Mouse (Mus musculus) Patski (cell line): Measurements from ENCODE around the gene Ehbp1. TPM values are rescaled to one million over a fixed set of nuclear protein-coding genes. Genes with fewer than 3 reads are reported as not detected.

ENCODE experiments used
- ATAC-seq: fragments of 100-300 bp; one replicate; pipeline ENCODE4 v1.8.0; 2021
- CTCF ChIA-PET: fragments of 350-600 bp; sonication (Branson Sonifier 250); formaldehyde crosslinking; loops from one replicate; lab custom pipeline; 2022; ENCODE audit warnings: inconsistent platforms; lab: Charles Lee
- POLR2A ChIA-PET: fragments of 350-600 bp; sonication (Branson Sonifier 250); formaldehyde crosslinking; loops from one replicate; lab custom pipeline; 2022; ENCODE audit warnings: antibody characterized with exemption, inconsistent platforms; lab: Charles Lee
- DNase-seq: peaks from one replicate; pipeline ENCODE4 v3.0.0-alpha.2; 2011; ENCODE audit warnings: low read depth, low spot score
- H3K27me3 ChIP-seq: fragments of 371-371 bp; one replicate; pipeline ENCODE4 v1.5.1; 2021
- CTCF ChIP-seq: fragments of 100-300 bp; IDR thresholded peaks from one replicate; pipeline ENCODE4 v1.5.1; 2021
- in situ Hi-C: fragments of 300-500 bp; cut with MboI; formaldehyde crosslinking; loops from 3 replicates; pipeline ENCODE4 v1.11.1; 2018; ENCODE audit warnings: low pct_unique_long_range_greater_than_20kb, mixed read lengths
- polyA plus RNA-seq: library from polyadenylated mRNA; unstranded; gene quantifications from one replicate; pipeline ENCODE4 v1.2.3, GENCODE M21; 2021

Ehbp1 gene
- polyA plus RNA-seq, 1 experiment from 2014 or later: 13.5 TPM

GRCm38 (mm10) chr11:22017444-22017843 lies 324.6 kb downstream of the Ehbp1 start:
- TF ChIP-seq CTCF: no peak
- no peak for ATAC-seq
- in situ Hi-C loops: no loop called here
- POLR2A ChIA-PET: interaction anchor here (0.9 kb wide), 1 partner anchor 354 kb away, joined by 3 read pairs; no protein-coding TSS in a partner anchor
- H3K27me3 ChIP-seq: no peaks in the 10 kb centered on the region
- CTCF ChIA-PET: interaction anchor here (2.3 kb wide), 1 partner anchor 23 kb away, joined by 5 read pairs; no protein-coding TSS in a partner anchor
- no peak for DNase-seq

GRCm38 (mm10) chr11:22016341-22016740 lies 325.8 kb downstream of the Ehbp1 start:
- POLR2A ChIA-PET: no interaction called here

GRCm38 (mm10) chr11:22008817-22009216 lies 333.3 kb downstream of the Ehbp1 start:
- no peak for TF ChIP-seq CTCF
- in situ Hi-C loops: no loop called here
- ATAC-seq (no peak), DNase-seq (no peak)
- H3K27me3 ChIP-seq: no peaks in the 10 kb centered on the region
- POLR2A ChIA-PET: no interaction called here
- CTCF ChIA-PET: interaction anchor here (0.6 kb wide), 1 partner anchor 44 kb away, joined by 3 read pairs; no protein-coding TSS in a partner anchor

More at GRCm38 (mm10) chr11:22016341-22016740, 325.8 kb downstream of the Ehbp1 start:
- DNase-seq: no peak
- H3K27me3 ChIP-seq: no peaks in the 10 kb centered on the region
- ATAC-seq: no peak
- TF ChIP-seq CTCF: no peak
- in situ Hi-C loops: no loop called here
- CTCF ChIA-PET: interaction anchor here (1.2 to 2.3 kb wide), 2 partner anchors 24 to 88 kb away, joined by 3 to 5 read pairs; no protein-coding TSS in a partner anchor

GRCm38 (mm10) chr11:22008129-22008596 lies 333.9 kb downstream of the Ehbp1 start:
- POLR2A ChIA-PET: no interaction called here
- H3K27me3 ChIP-seq: no peaks in the 10 kb centered on the region
- no peak for TF ChIP-seq CTCF
- in situ Hi-C loops: no loop called here
- CTCF ChIA-PET: interaction anchor here (0.6 kb wide), 1 partner anchor 43 kb away, joined by 3 read pairs; no protein-coding TSS in a partner anchor
- DNase-seq: no peak
- no peak for ATAC-seq

GRCm38 (mm10) chr11:22007781-22008110 lies 334.3 kb downstream of the Ehbp1 start:
- DNase-seq (no peak), ATAC-seq (no peak)
- POLR2A ChIA-PET: no interaction called here
- in situ Hi-C loops: no loop called here
- CTCF ChIA-PET: no interaction called here
- H3K27me3 ChIP-seq: no peaks in the 10 kb centered on the region
- no peak for TF ChIP-seq CTCF

- DNase-seq: no peak
- no peak for TF ChIP-seq CTCF
- ChIA-PET POLR2A (interaction anchor here (0.7 kb wide), 1 partner anchor 19 kb away, joined by 3 read pairs; no protein-coding TSS in a partner anchor), CTCF (no interaction called here)
- in situ Hi-C loops: no loop called here
- no peak for ATAC-seq
- H3K27me3 ChIP-seq: no peaks in the 10 kb centered on the region
Measured at GRCm38 (mm10) chr11:22007088-22007780, 334.9 kb downstream of the Ehbp1 start.

GRCm38 (mm10) chr11:22006471-22007087 lies 335.5 kb downstream of the Ehbp1 start:
- ChIA-PET POLR2A (interaction anchor here (0.6 to 0.7 kb wide), 2 partner anchors 18 to 1081 kb away, joined by 3 read pairs; no protein-coding TSS in a partner anchor), CTCF (no interaction called here)
- ATAC-seq: no peak
- in situ Hi-C loops: no loop called here
- no peaks in the 10 kb centered on the region for H3K27me3 ChIP-seq
- no peak for DNase-seq
- TF ChIP-seq CTCF: no peak

GRCm38 (mm10) chr11:22005281-22005870 lies 336.7 kb downstream of the Ehbp1 start:
- POLR2A ChIA-PET: interaction anchor here (0.6 kb wide), 1 partner anchor 124 kb away, joined by 3 read pairs; no protein-coding TSS in a partner anchor
- in situ Hi-C loops: no loop called here
- DNase-seq: peak; percentile 20
- CTCF ChIA-PET: no interaction called here
- no peak for TF ChIP-seq CTCF
- no peaks in the 10 kb centered on the region for H3K27me3 ChIP-seq
- ATAC-seq: peak; percentile 41

- in situ Hi-C loops: no loop called here
- TF ChIP-seq CTCF: no peak
- DNase-seq (no peak), ATAC-seq (no peak)
- POLR2A ChIA-PET: interaction anchor here (0.7 kb wide), 1 partner anchor 487 kb away, joined by 3 read pairs; no protein-coding TSS in a partner anchor
- no peaks in the 10 kb centered on the region for H3K27me3 ChIP-seq
- CTCF ChIA-PET: no interaction called here
Measured at GRCm38 (mm10) chr11:22004331-22004841, 337.7 kb downstream of the Ehbp1 start.

- ChIA-PET POLR2A (no interaction called here), CTCF (no interaction called here)
Measured at GRCm38 (mm10) chr11:22003341-22003981, 338.6 kb downstream of the Ehbp1 start.

More at GRCm38 (mm10) chr11:22003341-22003981, 338.6 kb downstream of the Ehbp1 start:
- no peak for DNase-seq
- no peak for TF ChIP-seq CTCF
- no peak for ATAC-seq
- H3K27me3 ChIP-seq: no peaks in the 10 kb centered on the region
- in situ Hi-C loops: no loop called here
